9 mouse cellular contexts compared by ENCODE assay signal in genomic region chr11:20646986-20647726, GRCm38 (mm10).
DNase-seq lines count a peak whose midpoint lies in the region; ATAC-seq and TF ChIP-seq lines count a peak whose summit lies in the region.
"Had no signal": no experiment of that assay in that cellular context is flagged by ENCODE, and none has a peak within 500 bp of the region (broad histone marks: within the 10 kb centered on the region; RNA-seq: fewer than 3 reads in every experiment).

No protein-coding gene starts in this region.

- DNase-seq in heart, adult 11 months = peak; percentile 74
- no peak for DNase-seq in heart, postnatal 4 days
- DNase-seq in lung, adult 2 months = no peak
- no peak for DNase-seq in cerebellum, adult 2 months
- DNase-seq: gastrocnemius, postnatal 10 days had no signal

- no peak for ATAC-seq in lung, embryonic 15.5 days (ENCODE audit: borderline replicate concordance, extremely low read depth, low FRiP score, low TSS enrichment)
- no peak for ATAC-seq in hindbrain, embryonic 12.5 days (ENCODE audit: low FRiP score)
- no peak for ATAC-seq in stomach, embryonic 16.5 days (ENCODE audit: insufficient read depth, low FRiP score)
- no peak for ATAC-seq in cerebellum, adult (ENCODE audit: insufficient number of reproducible peaks, low FRiP score, low TSS enrichment)

- H3K27me3 ChIP-seq in lung, embryonic 15.5 days = no peaks in the 10 kb centered on the region
- H3K27me3 ChIP-seq in hindbrain, embryonic 12.5 days = no peaks in the 10 kb centered on the region
- no peaks in the 10 kb centered on the region for H3K27me3 ChIP-seq in stomach, embryonic 16.5 days (ENCODE audit: control insufficient read depth, insufficient read depth, low read length)
- no peaks in the 10 kb centered on the region for H3K27me3 ChIP-seq in cerebellum, adult 2 months (ENCODE audit: control insufficient read depth, insufficient read depth, low read length)

- H3K27ac ChIP-seq in lung, embryonic 15.5 days = peak overlapping the region; percentile 5; the same call in 1 of the 2 replicates
- peak overlapping the region; percentile 56; the same call in 1 of the 2 replicates for H3K27ac ChIP-seq in hindbrain, embryonic 12.5 days
- peak overlapping the region; percentile 68 for H3K27ac ChIP-seq in stomach, embryonic 16.5 days (ENCODE audit: low read length)
- H3K27ac ChIP-seq in cerebellum, adult 2 months (ENCODE audit: insufficient read depth, low read length) = no peak overlapping the region

- H3K4me1 ChIP-seq in lung, embryonic 15.5 days = peaks cover 70% of the 10 kb centered on the region
- peaks cover 8% of the 10 kb centered on the region for H3K4me1 ChIP-seq in lung, adult 2 months (ENCODE audit: control insufficient read depth, insufficient read depth, low read length)
- peaks cover 58% of the 10 kb centered on the region for H3K4me1 ChIP-seq in hindbrain, embryonic 12.5 days
- H3K4me1 ChIP-seq in stomach, embryonic 16.5 days (ENCODE audit: control insufficient read depth, insufficient read depth, low read length) = peaks cover 36% of the 10 kb centered on the region
- peaks cover 9% of the 10 kb centered on the region for H3K4me1 ChIP-seq in cerebellum, adult 2 months (ENCODE audit: control insufficient read depth, insufficient read depth, low read length)

- no peak overlapping the region for H3K9ac ChIP-seq in lung, embryonic 15.5 days
- no peak overlapping the region for H3K9ac ChIP-seq in hindbrain, embryonic 12.5 days
- no peak overlapping the region for H3K9ac ChIP-seq in stomach, embryonic 16.5 days (ENCODE audit: low read length)

- no peaks in the 10 kb centered on the region for H3K9me3 ChIP-seq in lung, embryonic 15.5 days
- H3K9me3 ChIP-seq in hindbrain, embryonic 12.5 days (replicated peaks) = no peaks in the 10 kb centered on the region
- H3K9me3 ChIP-seq in stomach, embryonic 16.5 days (replicated peaks; ENCODE audit: control insufficient read depth, low read length) = no peaks in the 10 kb centered on the region

- no peak overlapping the region for H3K4me2 ChIP-seq in lung, embryonic 15.5 days
- no peak overlapping the region for H3K4me2 ChIP-seq in hindbrain, embryonic 12.5 days (replicated peaks)
- H3K4me2 ChIP-seq in stomach, embryonic 16.5 days (ENCODE audit: low read depth, low read length) = no peak overlapping the region

- no peak for TF ChIP-seq POLR2A in lung, adult 2 months (IDR thresholded peaks at IDR 0.05; ENCODE audit: borderline replicate concordance, extremely low read depth, low read depth, low read length)
- TF ChIP-seq POLR2A in cerebellum, adult 2 months (IDR thresholded peaks at IDR 0.05; ENCODE audit: borderline replicate concordance, insufficient read depth, low read length) = no peak

- no peak for TF ChIP-seq CTCF in lung, adult 2 months (IDR thresholded peaks at IDR 0.05; ENCODE audit: insufficient read depth, low read length)
- no peak for TF ChIP-seq CTCF in cerebellum, adult 2 months (IDR thresholded peaks at IDR 0.05; ENCODE audit: borderline replicate concordance, insufficient read depth, low read depth, low read length)

- H3K36me3 ChIP-seq in lung, embryonic 15.5 days = peaks cover 14% of the 10 kb centered on the region; the same call in 1 of the 2 replicates
- 0 out of 2 replicates have a peak, but pooled peaks cover 4% of the 10 kb centered on the region for H3K36me3 ChIP-seq in hindbrain, embryonic 12.5 days
- no peaks in the 10 kb centered on the region for H3K36me3 ChIP-seq in stomach, embryonic 16.5 days (ENCODE audit: control insufficient read depth, insufficient read depth, low read length)

- no peak overlapping the region for H3K4me3 ChIP-seq in lung, embryonic 15.5 days
- H3K4me3 ChIP-seq in lung, adult 2 months (replicated peaks; ENCODE audit: extremely low read depth, low read depth, low read length) = no peak overlapping the region
- no peak overlapping the region for H3K4me3 ChIP-seq in hindbrain, embryonic 12.5 days
- H3K4me3 ChIP-seq in stomach, embryonic 16.5 days (replicated peaks; ENCODE audit: low read length) = no peak overlapping the region
- no peak overlapping the region for H3K4me3 ChIP-seq in cerebellum, adult 2 months (replicated peaks; ENCODE audit: insufficient read depth, low read depth, low read length)

- 32% methylated on average over 10 of the region's 10 CpGs for WGBS in lung, embryonic 15.5 days
- WGBS in lung, adult 2 months = 51% methylated on average over 10 of the region's 10 CpGs
- 33% methylated on average over 10 of the region's 10 CpGs for WGBS in hindbrain, embryonic 12.5 days
- 36% methylated on average over 10 of the region's 10 CpGs for WGBS in stomach, embryonic 16.5 days
- WGBS in cerebellum, adult 2 months = 71% methylated on average over 10 of the region's 10 CpGs
